ENCODE assay signal across 13 mouse cellular contexts in the genomic region with DNA sequence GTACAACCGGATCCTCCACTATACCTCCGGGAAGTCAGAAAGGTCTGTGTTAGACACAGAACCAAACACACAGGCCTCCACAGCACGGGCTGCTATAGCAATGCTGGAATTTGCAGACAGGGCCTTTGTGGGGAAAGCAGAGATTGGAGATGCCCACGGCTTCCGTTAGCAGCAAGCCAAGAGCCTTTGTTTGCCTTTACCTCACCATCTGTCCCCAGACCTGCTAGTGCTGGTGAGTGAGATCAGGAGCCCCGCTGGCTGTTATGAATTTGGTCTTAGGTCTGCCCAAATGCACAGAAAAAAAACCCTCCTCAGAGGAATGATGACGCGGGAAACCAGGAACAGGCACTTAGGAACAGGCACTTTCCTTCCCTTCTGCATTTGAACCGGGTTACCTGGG.
DNase-seq lines count a peak whose midpoint lies in the region; ATAC-seq and TF ChIP-seq lines count a peak whose summit lies in the region.
"Had no signal": no experiment of that assay in that cellular context is flagged by ENCODE, and none has a peak within 500 bp of the region (broad histone marks: within the 10 kb centered on the region; RNA-seq: fewer than 3 reads in every experiment).

No protein-coding gene starts in this region.

- DNase-seq in neural tube, embryonic 10.5 days (ENCODE audit: extremely low spot score, low spot score): no peak
- DNase-seq in cerebellum, adult 9-10 months: peak; percentile 93
- peak; percentile 48 for DNase-seq in telencephalon, adult 2 months (ENCODE audit: low read depth, low spot score)
- DNase-seq in thymus, adult 2 months: no peak
- DNase-seq: adrenal gland, postnatal 36 days; thymus, postnatal 25 days had no signal

- 71% methylated on average over 9 of the region's 9 CpGs for WGBS in hindbrain, embryonic 15.5 days
- 71% methylated on average over 9 of the region's 9 CpGs for WGBS in hindbrain, embryonic 16.5 days
- WGBS in neural tube, embryonic 14.5 days: 83% methylated on average over 9 of the region's 9 CpGs
- WGBS in thymus, adult 2 months: 89% methylated on average over 9 of the region's 9 CpGs

- no peak for ATAC-seq in hindbrain, embryonic 15.5 days (ENCODE audit: low FRiP score, low read depth)
- no peak for ATAC-seq in hindbrain, embryonic 16.5 days
- ATAC-seq in neural tube, embryonic 14.5 days (ENCODE audit: low read depth): no peak
- ATAC-seq: intestine, embryonic 15.5 days; liver, embryonic 12.5 days; lung, postnatal 0 days had no signal

- no peaks in the 10 kb centered on the region for H3K36me3 ChIP-seq in hindbrain, embryonic 15.5 days
- no peaks in the 10 kb centered on the region for H3K36me3 ChIP-seq in hindbrain, embryonic 16.5 days (ENCODE audit: control insufficient read depth, insufficient read depth, low read length)
- no peaks in the 10 kb centered on the region for H3K36me3 ChIP-seq in neural tube, embryonic 14.5 days (ENCODE audit: control insufficient read depth, insufficient read depth, low read length)
- no peaks in the 10 kb centered on the region for H3K36me3 ChIP-seq in thymus, adult 2 months (ENCODE audit: control insufficient read depth, insufficient read depth, low read length)
- H3K36me3 ChIP-seq: intestine, embryonic 15.5 days; liver, embryonic 12.5 days; midbrain, embryonic 10.5 days had no signal

- 0 out of 2 replicates have a peak overlapping the region, but pooled peaks have one; percentile 5 for H3K27ac ChIP-seq in hindbrain, embryonic 15.5 days (replicated peaks)
- no peak overlapping the region for H3K27ac ChIP-seq in hindbrain, embryonic 16.5 days (ENCODE audit: low read depth, low read length)
- H3K27ac ChIP-seq in neural tube, embryonic 14.5 days (ENCODE audit: low read depth, low read length): peak overlapping the region; percentile 12
- no peak overlapping the region for H3K27ac ChIP-seq in thymus, adult 2 months (ENCODE audit: control insufficient read depth, insufficient read depth, low read length)
- H3K27ac ChIP-seq: intestine, embryonic 15.5 days; liver, embryonic 12.5 days; midbrain, embryonic 10.5 days had no signal

- no peak overlapping the region for H3K4me3 ChIP-seq in hindbrain, embryonic 15.5 days
- no peak overlapping the region for H3K4me3 ChIP-seq in hindbrain, embryonic 16.5 days (ENCODE audit: low read length)
- H3K4me3 ChIP-seq in neural tube, embryonic 14.5 days (ENCODE audit: low read depth, low read length): no peak overlapping the region
- no peak overlapping the region for H3K4me3 ChIP-seq in thymus, adult 2 months (ENCODE audit: control insufficient read depth, insufficient read depth, low read length)
- H3K4me3 ChIP-seq: intestine, embryonic 15.5 days; liver, embryonic 12.5 days; midbrain, embryonic 10.5 days had no signal

- TF ChIP-seq CTCF in thymus, adult 2 months (IDR thresholded peaks at IDR 0.05; ENCODE audit: borderline replicate concordance, control insufficient read depth, extremely low read depth, insufficient read depth, low read length, poor library complexity): no peak

- H3K27me3 ChIP-seq in hindbrain, embryonic 15.5 days: no peaks in the 10 kb centered on the region
- H3K27me3 ChIP-seq in hindbrain, embryonic 16.5 days (replicated peaks; ENCODE audit: control insufficient read depth, insufficient read depth, low read length): no peaks in the 10 kb centered on the region
- no peaks in the 10 kb centered on the region for H3K27me3 ChIP-seq in neural tube, embryonic 14.5 days (ENCODE audit: control insufficient read depth, insufficient read depth, low read length)
- H3K27me3 ChIP-seq in thymus, adult 2 months (ENCODE audit: control insufficient read depth, insufficient read depth, low read length): no peaks in the 10 kb centered on the region
- H3K27me3 ChIP-seq: intestine, embryonic 15.5 days had no signal

- no peak for TF ChIP-seq POLR2A in thymus, adult 2 months (IDR thresholded peaks at IDR 0.05; ENCODE audit: control insufficient read depth, extremely low read depth, insufficient read depth, low read length, poor library complexity)

- no peak overlapping the region for H3K9ac ChIP-seq in hindbrain, embryonic 15.5 days
- no peak overlapping the region for H3K9ac ChIP-seq in hindbrain, embryonic 16.5 days (ENCODE audit: low read depth, low read length)
- H3K9ac ChIP-seq in neural tube, embryonic 14.5 days (replicated peaks; ENCODE audit: low read depth, low read length): no peak overlapping the region
- H3K9ac ChIP-seq: intestine, embryonic 15.5 days; liver, embryonic 12.5 days had no signal

- no peaks in the 10 kb centered on the region for H3K9me3 ChIP-seq in hindbrain, embryonic 15.5 days
- no peaks in the 10 kb centered on the region for H3K9me3 ChIP-seq in hindbrain, embryonic 16.5 days (ENCODE audit: control insufficient read depth, low read length)
- no peaks in the 10 kb centered on the region for H3K9me3 ChIP-seq in neural tube, embryonic 14.5 days (ENCODE audit: control insufficient read depth, low read length)
- H3K9me3 ChIP-seq: intestine, embryonic 15.5 days; liver, embryonic 12.5 days; midbrain, embryonic 10.5 days had no signal

- peaks cover 23% of the 10 kb centered on the region for H3K4me1 ChIP-seq in hindbrain, embryonic 15.5 days (replicated peaks)
- H3K4me1 ChIP-seq in hindbrain, embryonic 16.5 days (ENCODE audit: control insufficient read depth, insufficient read depth, low read depth, low read length): peaks cover 7% of the 10 kb centered on the region
- H3K4me1 ChIP-seq in neural tube, embryonic 14.5 days (ENCODE audit: control insufficient read depth, insufficient read depth, low read length): no peaks in the 10 kb centered on the region; the same call in 1 of the 2 replicates
- no peaks in the 10 kb centered on the region for H3K4me1 ChIP-seq in thymus, adult 2 months (replicated peaks; ENCODE audit: control insufficient read depth, insufficient read depth, low read length)
- H3K4me1 ChIP-seq: intestine, embryonic 15.5 days; liver, embryonic 12.5 days; midbrain, embryonic 10.5 days had no signal

- no peak overlapping the region for H3K4me2 ChIP-seq in hindbrain, embryonic 15.5 days
- H3K4me2 ChIP-seq in hindbrain, embryonic 16.5 days (ENCODE audit: low read length): no peak overlapping the region
- no peak overlapping the region for H3K4me2 ChIP-seq in neural tube, embryonic 14.5 days (ENCODE audit: low read depth, low read length)
- H3K4me2 ChIP-seq: intestine, embryonic 15.5 days; liver, embryonic 12.5 days had no signal

Comparison
In these comparisons a context has a peak if more than half of its experiments do, and no peak if none do; other contexts are left out.
1. H3K27ac ChIP-seq: peak in hindbrain, embryonic 15.5 days (single experiment) and neural tube, embryonic 14.5 days (single experiment); none in hindbrain, embryonic 16.5 days (single experiment) and thymus, adult 2 months (single experiment).
2. DNase-seq: peak in cerebellum, adult 9-10 months (single experiment) and telencephalon, adult 2 months (single experiment); none in neural tube, embryonic 10.5 days (single experiment) and thymus, adult 2 months (single experiment).